Mouse (Mus musculus): ENCODE results near the gene Top2a.

DNA sequence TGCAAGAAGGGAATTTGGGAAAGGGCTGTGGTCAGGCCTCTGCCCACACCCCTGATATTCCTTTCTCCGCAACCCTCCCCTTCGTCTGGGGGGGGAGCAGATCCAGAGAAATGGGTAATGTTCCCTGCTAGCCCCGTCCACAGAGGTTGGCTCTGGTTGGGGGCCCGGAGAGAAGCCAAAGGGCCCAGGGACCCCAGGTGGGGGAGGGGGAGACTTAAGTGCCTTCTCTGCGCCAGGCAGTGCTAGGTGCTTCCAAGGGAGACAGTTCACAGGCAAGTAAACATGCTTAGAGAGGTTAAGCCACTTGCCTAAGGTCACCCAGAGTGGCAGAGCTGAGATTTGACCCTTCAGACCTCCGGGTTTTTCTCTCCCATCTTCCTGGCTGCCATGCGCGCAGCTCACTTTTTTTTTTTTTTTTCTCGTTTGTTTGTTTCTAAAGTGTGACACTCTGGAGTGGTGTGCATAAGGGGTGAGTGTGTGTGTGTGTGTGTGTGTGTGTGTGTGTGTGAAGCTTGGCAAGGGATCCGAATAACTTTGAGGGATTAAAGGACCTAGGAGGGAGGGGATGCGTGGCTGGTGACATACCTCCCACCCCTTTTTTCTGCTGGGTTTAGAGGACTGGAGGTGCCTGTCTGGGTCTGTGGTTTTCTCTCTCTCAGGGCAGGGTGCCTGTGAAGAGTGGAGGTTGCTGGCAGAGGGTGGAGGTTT is 78.9 kb downstream of the Top2a start:
- no peak for TF ChIP-seq CTCF (IDR thresholded peaks at IDR 0.05; ENCODE audit: control insufficient read depth, insufficient read depth, low read length)
- no peak for TF ChIP-seq POLR2A (IDR thresholded peaks at IDR 0.05; ENCODE audit: borderline replicate concordance, control insufficient read depth, low read depth, low read length)

Measured in bone marrow, adult 2 months (tissue).